Mouse (Mus musculus) common myeloid progenitor, adult 5-6 weeks (primary cell): ENCODE results near the gene Actr1a. TPM values are rescaled to one million over a fixed set of nuclear protein-coding genes. Genes with fewer than 3 reads are reported as not detected.
A peak's percentile ranks its signal among the peaks of the same experiment; 100 is the strongest.

Experiments
- ATAC-seq: replicated peaks from 2 replicates; pipeline ENCODE4 v1.8.0; 2016; ENCODE audit warnings: low read depth, mild to moderate bottlenecking, moderate TSS enrichment, inconsistent platforms; ENCODE audit not compliant: poor library complexity, severe bottlenecking
- total RNA-seq: library from RNA; stranded (forward); fragments of 200-1000, 187-1606 nt; gene quantifications from 2 replicates; pipeline ENCODE4 v1.2.3, GENCODE M21; 2017

Actr1a gene
- total RNA-seq, 1 experiment from 2014 or later: 80.1 TPM

GRCm38 (mm10) chr19:46357344-46358280 is 37.9 kb downstream of the Actr1a start:
- ATAC-seq: peak; percentile 87

GRCm38 (mm10) chr19:46356701-46357138 is 38.8 kb downstream of the Actr1a start:
- peak; percentile 80 for ATAC-seq

GRCm38 (mm10) chr19:46350168-46350932 is 45.2 kb downstream of the Actr1a start, which contains the start of gene 2310034G01Rik:
Gene 2310034G01Rik, minus strand, starts transcription at chr19:46350302.
- ATAC-seq: peak; percentile 50

GRCm38 (mm10) chr19:46349550-46349949 is 46.0 kb downstream of the Actr1a start:
- no peak for ATAC-seq

- ATAC-seq: peak; percentile 62
These were observed 46.6 kb downstream of the Actr1a start for GRCm38 (mm10) chr19:46348761-46349458.

- no peak for ATAC-seq
These were observed 47.4 kb downstream of the Actr1a start for GRCm38 (mm10) chr19:46347936-46348668.

GRCm38 (mm10) chr19:46347146-46347545 is 48.4 kb downstream of the Actr1a start:
- ATAC-seq: no peak

GRCm38 (mm10) chr19:46344710-46345419 is 50.7 kb downstream of the Actr1a start:
- ATAC-seq: no peak

GRCm38 (mm10) chr19:46339287-46339971 is 56.1 kb downstream of the Actr1a start:
- peak; percentile 70 for ATAC-seq

- peak; percentile 2; the same call in 1 of the 2 replicates for ATAC-seq
These were observed 56.6 kb downstream of the Actr1a start for GRCm38 (mm10) chr19:46338942-46339286.

GRCm38 (mm10) chr19:46338331-46338936 is 57.1 kb downstream of the Actr1a start, which contains the start of gene Cuedc2:
Gene Cuedc2, minus strand, starts transcription at chr19:46338702.
- peak; percentile 80 for ATAC-seq

GRCm38 (mm10) chr19:46337719-46338330 is 57.7 kb downstream of the Actr1a start:
- no peak for ATAC-seq

- no peak for ATAC-seq
These were observed 61.6 kb downstream of the Actr1a start for GRCm38 (mm10) chr19:46333906-46334305.

- ATAC-seq: no peak
These were observed 62.7 kb downstream of the Actr1a start for GRCm38 (mm10) chr19:46332721-46333339.

GRCm38 (mm10) chr19:46331936-46332335 is 63.6 kb downstream of the Actr1a start:
- no peak for ATAC-seq

- no peak for ATAC-seq
These were observed 64.2 kb downstream of the Actr1a start for GRCm38 (mm10) chr19:46331326-46331725.

GRCm38 (mm10) chr19:46330696-46331095 is 64.9 kb downstream of the Actr1a start:
- ATAC-seq: no peak
